Mouse (Mus musculus) hindbrain, postnatal 0 days (tissue): ENCODE data around the gene Fat3. TPM values are rescaled to one million over a fixed set of nuclear protein-coding genes. Genes with fewer than 3 reads are reported as not detected.

Source experiments
- ATAC-seq: fragments of 200-750 bp; cut with Nextera tagmentation; 2 replicates; pipeline ENCODE4 v1.8.0; 2017; ENCODE audit warnings: mild to moderate bottlenecking, moderate TSS enrichment, moderate library complexity
- DNase-seq: peaks from one replicate; pipeline ENCODE4 v3.0.0-alpha.2; 2015; ENCODE audit warnings: low spot score
- H3K27ac ChIP-seq: fragments of 300-500 bp; sonication (generic); 2 replicates; pipeline ENCODE4 v1.5.1; 2014; ENCODE audit warnings: mild to moderate bottlenecking
- H3K27me3 ChIP-seq: fragments of 300-500 bp; sonication (generic); 2 replicates; pipeline ENCODE4 v1.6.1; 2014; ENCODE audit warnings: low read length, mixed read lengths; ENCODE audit not compliant: insufficient read depth
- H3K36me3 ChIP-seq: fragments of 300-500 bp; sonication (generic); 2 replicates; pipeline ENCODE4 v1.6.1; 2014; ENCODE audit warnings: low read length, mixed read lengths; ENCODE audit not compliant: insufficient read depth
- H3K4me1 ChIP-seq: fragments of 300-500 bp; sonication (generic); 2 replicates; pipeline ENCODE4 v1.6.1; 2014; ENCODE audit warnings: antibody characterized with exemption, low read length, mixed read lengths; ENCODE audit not compliant: insufficient read depth
- H3K4me2 ChIP-seq: fragments of 300-500 bp; sonication (generic); 2 replicates; pipeline ENCODE4 v1.6.1; 2014; ENCODE audit warnings: low read depth, mild to moderate bottlenecking, low read length, moderate library complexity, mixed read lengths
- H3K4me3 ChIP-seq: fragments of 300-500 bp; sonication (generic); 2 replicates; pipeline ENCODE4 v1.5.1; 2014; ENCODE audit warnings: low read length
- H3K9ac ChIP-seq: fragments of 300-500 bp; sonication (generic); replicated peaks from 2 replicates; pipeline ENCODE4 v1.6.1; 2014; ENCODE audit warnings: mild to moderate bottlenecking, low read length, moderate library complexity, mixed read lengths
- H3K9me3 ChIP-seq: fragments of 300-500 bp; sonication (generic); 2 replicates; pipeline ENCODE4 v1.6.1; 2016; ENCODE audit warnings: low read length, mixed read lengths
- CTCF ChIP-seq: IDR thresholded peaks from 2 replicates; pipeline ENCODE4 v1.5.1; 2016; ENCODE audit warnings: antibody characterized with exemption, control low read depth, low read depth
- WGBS: fragments of 180-500 bp; shearing (Covaris S2); extraction: QIAGEN DNeasy Blood & Tissue Kit; methylation state at CpG from one replicate; pipeline ENCODE4 v1.1.7; 2014; 5-methylcytosine and 5-hydroxymethylcytosine counted together
- polyA plus RNA-seq: library from polyadenylated mRNA; unstranded; fragments of >200 nt; fragmentation: Nextera tagmentation; extraction: Ambion mirVana; gene quantifications from 2 replicates; pipeline ENCODE4 v1.2.1, GENCODE M21; 2015
- total RNA-seq: library from RNA; depleted of rRNA; stranded (reverse); fragments of >200 nt; gene quantifications from 2 replicates; pipeline ENCODE4 v1.2.3, GENCODE M21; 2014

Gene Fat3
- total and polyA plus RNA-seq, 2 experiments from 2014 or later: 4.7 to 36.4 TPM

GRCm38 (mm10) chr9:15866280-15867072 lies 634.6 kb downstream of the Fat3 start:
- Histone ChIP-seq H3K4me3 (no peak overlapping the region), H3K36me3 (no peaks in the 10 kb centered on the region), H3K27me3 (no peaks in the 10 kb centered on the region), H3K9ac (no peak overlapping the region), H3K27ac (no peak overlapping the region), H3K4me2 (no peak overlapping the region), H3K4me1 (no peaks in the 10 kb centered on the region), H3K9me3 (no peaks in the 10 kb centered on the region)
- ATAC-seq (peak; percentile 70), DNase-seq (peak; percentile 78)
- WGBS: 59% methylated on average over 10 of the region's 10 CpGs
- no peak for TF ChIP-seq CTCF

GRCm38 (mm10) chr9:15861402-15861801 lies 639.7 kb downstream of the Fat3 start:
- Histone ChIP-seq H3K4me1 (no peaks in the 10 kb centered on the region), H3K36me3 (no peaks in the 10 kb centered on the region), H3K9me3 (no peaks in the 10 kb centered on the region), H3K27me3 (no peaks in the 10 kb centered on the region), H3K9ac (no peak overlapping the region), H3K4me2 (no peak overlapping the region), H3K27ac (no peak overlapping the region), H3K4me3 (no peak overlapping the region)
- no peak for ATAC-seq
- DNase-seq: no peak
- WGBS: 79% methylated on average over 5 of the region's 5 CpGs
- no peak for TF ChIP-seq CTCF
